Mouse (Mus musculus): ENCODE measurements at regions not wholly inside any gene's neighbourhood (a gene's known extent, or its start where the extent isn't known, plus 50 kb on each side); places are given as distances from the start of the nearest gene placed in this dataset.

DNA sequence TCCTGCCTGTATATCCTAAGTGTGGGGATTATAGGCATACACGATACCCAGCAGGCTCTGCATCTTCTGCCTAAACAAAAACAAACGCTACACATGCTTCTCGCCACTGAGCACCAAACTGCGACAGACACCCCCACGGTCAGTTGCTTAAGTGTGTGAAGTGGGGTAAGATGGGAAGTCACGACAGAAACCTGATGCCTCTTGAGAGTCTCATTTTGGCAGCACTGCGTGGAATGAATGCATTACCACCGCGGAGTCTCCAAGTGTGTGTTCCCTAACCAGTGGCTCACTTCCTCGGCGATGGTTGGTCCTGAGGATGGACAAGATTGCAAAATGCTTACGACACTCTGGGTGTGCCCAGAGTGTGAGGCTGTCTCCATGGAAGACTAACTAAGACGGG lies 133.8 kb upstream of the Sfswap start:
- TF ChIP-seq POLR2A (IDR thresholded peaks at IDR 0.05; ENCODE audit: insufficient read length, low read depth) (no peak), E2F4 (IDR thresholded peaks at IDR 0.05; ENCODE audit: insufficient read depth) (no peak)
